Mouse (Mus musculus) heart, adult 2 months (tissue): Measurements from ENCODE around the gene Rab5c.

ENCODE experiments used
- CTCF ChIP-seq: fragments of 200-600 bp; IDR thresholded peaks from 2 replicates; pipeline ENCODE4 v1.8.1; 2022; ENCODE audit warnings: antibody characterized with exemption, mild to moderate bottlenecking, moderate library complexity
- POLR2A ChIP-seq: fragments of 200-500 bp; IDR thresholded peaks from 2 replicates; pipeline ENCODE4 v1.6.1; 2011; ENCODE audit warnings: mild to moderate bottlenecking, low read depth, low read length, control low read depth; ENCODE audit not compliant: insufficient read depth

DNA sequence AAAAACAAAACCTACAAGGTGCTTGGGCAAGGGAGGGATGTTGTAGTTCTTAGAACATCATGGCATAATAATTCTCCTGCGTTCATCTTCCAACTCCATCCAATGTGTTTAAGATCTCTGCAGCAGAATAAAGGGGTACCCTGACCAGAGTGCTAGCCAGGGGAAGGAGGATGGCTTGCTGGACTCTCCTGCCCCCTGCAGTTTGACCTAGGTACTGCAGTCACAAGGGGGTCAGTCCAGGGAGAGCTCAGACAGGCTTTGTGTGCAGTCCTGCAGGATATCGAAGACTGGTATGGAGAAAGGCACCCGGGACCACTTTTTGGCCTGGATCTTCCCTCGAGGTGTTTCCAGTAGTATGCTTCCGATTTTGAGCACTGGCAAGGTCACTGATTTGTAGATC, 43.1 kb downstream of the Rab5c start:
- TF ChIP-seq CTCF: no peak; the same call in 1 of the 2 replicates
- no peak for TF ChIP-seq POLR2A
